Mouse (Mus musculus) E14TG2a.4 (cell line): ENCODE measurements around the gene Ddx58.

Experiments used
- H3K27me3 ChIP-seq: 2 replicates; pipeline ENCODE4 v1.6.1; 2014; ENCODE audit warnings: low read length, control low read depth; ENCODE audit not compliant: insufficient read depth
- H3K36me3 ChIP-seq: 2 replicates; pipeline ENCODE4 v1.6.1; 2014; ENCODE audit warnings: low read length, control low read depth; ENCODE audit not compliant: insufficient read depth
- H3K4me1 ChIP-seq: replicated peaks from 2 replicates; pipeline ENCODE4 v1.6.1; 2014; ENCODE audit warnings: low read depth, low read length, control low read depth
- H3K4me3 ChIP-seq: replicated peaks from 2 replicates; pipeline ENCODE4 v1.5.1; 2014; ENCODE audit warnings: mild to moderate bottlenecking, low read length
- H3K9me3 ChIP-seq: 2 replicates; pipeline ENCODE4 v1.6.1; 2014; ENCODE audit warnings: low read length, control low read depth
- CTCF ChIP-seq: conservative IDR thresholded peaks from 2 replicates; pipeline ENCODE4 v1.5.1; 2014; ENCODE audit warnings: low read length
- NANOG ChIP-seq: IDR thresholded peaks from 2 replicates; pipeline ENCODE4 v1.6.1; 2014; ENCODE audit warnings: borderline replicate concordance, low read length, mixed read lengths
- POU5F1 ChIP-seq: IDR thresholded peaks from 2 replicates; pipeline ENCODE4 v1.6.1; 2014; ENCODE audit warnings: low read length, borderline replicate concordance

Ddx58 gene

GRCm38 (mm10) chr4:40268204-40268813 is 28.7 kb upstream of the Ddx58 start:
- Histone ChIP-seq H3K4me3 (peak overlapping the region; percentile 98), H3K36me3 (peaks cover 64% of the 10 kb centered on the region), H3K9me3 (no peaks in the 10 kb centered on the region), H3K4me1 (peaks cover 67% of the 10 kb centered on the region), H3K27me3 (no peaks in the 10 kb centered on the region)
- TF ChIP-seq NANOG (no peak), CTCF (no peak), POU5F1 (no peak)

GRCm38 (mm10) chr4:40267681-40268080 is 28.1 kb upstream of the Ddx58 start:
- Histone ChIP-seq H3K36me3 (peaks cover 65% of the 10 kb centered on the region), H3K4me1 (peaks cover 66% of the 10 kb centered on the region), H3K9me3 (no peaks in the 10 kb centered on the region), H3K4me3 (peak overlapping the region; percentile 98), H3K27me3 (no peaks in the 10 kb centered on the region)
- TF ChIP-seq CTCF (no peak), NANOG (no peak), POU5F1 (no peak)

GRCm38 (mm10) chr4:40264321-40264720 is 24.7 kb upstream of the Ddx58 start:
- Histone ChIP-seq H3K36me3 (peaks cover 85% of the 10 kb centered on the region), H3K27me3 (no peaks in the 10 kb centered on the region), H3K4me1 (peaks cover 78% of the 10 kb centered on the region), H3K9me3 (no peaks in the 10 kb centered on the region), H3K4me3 (no peak overlapping the region)
- no peak for TF ChIP-seq POU5F1
- TF ChIP-seq NANOG: no peak
- no peak for TF ChIP-seq CTCF

- H3K36me3 ChIP-seq: peaks cover 17% of the 10 kb centered on the region
- no peaks in the 10 kb centered on the region for H3K27me3 ChIP-seq
- peaks cover 26% of the 10 kb centered on the region for H3K4me1 ChIP-seq
- no peaks in the 10 kb centered on the region for H3K9me3 ChIP-seq
- no peak for TF ChIP-seq NANOG
- no peak for TF ChIP-seq CTCF
- H3K4me3 ChIP-seq: no peak overlapping the region
Observed at GRCm38 (mm10) chr4:40254385-40255103, 14.9 kb upstream of the Ddx58 start.

DNA sequence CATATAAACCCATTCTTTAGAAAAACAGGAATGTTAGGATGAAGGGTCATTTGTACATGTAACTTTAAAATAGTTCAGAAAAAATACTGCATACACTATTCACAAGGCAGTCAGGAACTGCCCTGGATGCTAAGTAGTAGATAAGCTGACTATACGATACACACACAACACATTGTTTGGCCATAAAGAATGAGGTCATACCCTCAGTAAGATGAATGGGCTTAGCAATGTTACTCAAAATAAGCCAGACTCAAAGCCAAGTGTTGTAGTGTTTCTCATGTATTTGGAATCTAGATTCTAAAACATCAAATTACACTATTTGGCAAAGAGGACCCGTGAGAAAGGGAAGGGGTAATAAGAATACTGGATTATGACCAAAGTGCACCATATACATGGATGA is 14.1 kb upstream of the Ddx58 start:
- Histone ChIP-seq H3K4me1 (peaks cover 19% of the 10 kb centered on the region), H3K27me3 (no peaks in the 10 kb centered on the region), H3K9me3 (no peaks in the 10 kb centered on the region), H3K4me3 (no peak overlapping the region), H3K36me3 (peaks cover 9% of the 10 kb centered on the region)
- TF ChIP-seq NANOG (no peak), CTCF (no peak), POU5F1 (no peak)

DNA sequence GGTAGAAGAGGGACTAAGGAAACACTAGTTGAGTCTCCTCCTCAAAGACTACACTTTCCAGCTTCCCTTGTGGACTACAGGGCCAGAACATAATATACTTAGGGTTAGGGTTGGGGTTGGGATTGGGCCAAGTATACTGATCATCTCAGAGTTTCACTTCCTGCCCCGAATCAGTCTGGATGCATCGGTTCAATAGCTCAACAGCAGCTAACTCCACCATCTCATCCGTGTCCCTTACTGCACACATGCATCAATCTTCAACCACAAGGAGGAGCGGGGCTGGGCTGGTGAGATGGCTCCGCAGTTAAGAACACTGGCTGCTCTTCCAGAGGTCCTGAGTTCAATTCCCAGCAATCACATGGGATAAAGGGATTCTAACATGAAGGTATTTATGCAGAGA is 11.4 kb upstream of the Ddx58 start:
- H3K4me1 ChIP-seq: peaks cover 11% of the 10 kb centered on the region

DNA sequence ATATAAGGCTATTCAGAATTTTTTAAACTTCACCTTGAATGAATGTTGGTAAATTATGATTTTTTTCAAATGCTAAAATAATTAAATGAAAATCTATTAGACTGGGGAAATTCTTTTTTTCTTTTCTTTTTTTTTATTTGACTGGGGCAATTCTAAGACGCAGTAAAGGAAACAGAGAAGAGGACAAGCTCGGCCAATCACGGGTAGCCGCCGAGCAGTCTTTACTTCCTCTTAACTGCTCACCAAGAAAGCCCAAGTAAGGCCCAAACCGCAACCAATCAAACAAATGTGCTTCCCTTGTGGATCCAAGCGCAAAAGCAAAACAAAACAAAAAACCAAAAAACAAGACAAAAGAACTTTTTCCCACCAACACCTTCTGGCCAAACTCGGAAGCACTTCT is 4.4 kb upstream of the Ddx58 start:
- H3K36me3 ChIP-seq: no peaks in the 10 kb centered on the region
- no peaks in the 10 kb centered on the region; the same call in 1 of the 2 replicates for H3K27me3 ChIP-seq
- H3K9me3 ChIP-seq: no peaks in the 10 kb centered on the region
- H3K4me1 ChIP-seq: peaks cover 35% of the 10 kb centered on the region
- H3K4me3 ChIP-seq: no peak overlapping the region
- TF ChIP-seq NANOG (no peak), POU5F1 (no peak), CTCF (no peak)

More for the DNA sequence above, 11.4 kb upstream of the Ddx58 start:
- TF ChIP-seq CTCF (no peak), NANOG (no peak), POU5F1 (no peak)
- Histone ChIP-seq H3K27me3 (no peaks in the 10 kb centered on the region; the same call in 1 of the 2 replicates), H3K9me3 (no peaks in the 10 kb centered on the region), H3K4me3 (no peak overlapping the region), H3K36me3 (0 out of 2 replicates have a peak, but pooled peaks cover 3% of the 10 kb centered on the region)

DNA sequence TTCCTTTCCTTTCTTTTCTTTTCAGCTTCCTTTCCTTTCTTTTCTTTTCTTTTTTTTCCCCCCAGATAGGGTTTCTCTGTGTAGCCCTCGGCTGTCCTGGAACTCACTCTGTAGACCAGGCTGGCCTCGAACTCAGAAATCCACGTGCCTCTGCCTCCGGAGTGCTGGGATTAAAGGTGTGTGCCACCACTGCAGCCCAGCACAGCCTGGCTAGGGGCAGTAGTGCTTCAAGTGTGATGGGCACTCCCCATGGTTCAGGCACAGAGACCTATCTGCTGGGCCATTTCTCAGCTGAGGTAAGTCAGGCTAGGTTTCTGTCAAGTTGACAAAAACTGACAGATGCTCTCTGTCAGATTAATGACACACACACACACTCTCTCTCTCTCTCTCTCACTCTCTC is 3.4 kb upstream of the Ddx58 start:
- no peak for TF ChIP-seq CTCF
- no peak for TF ChIP-seq NANOG
- TF ChIP-seq POU5F1: no peak
- Histone ChIP-seq H3K4me3 (no peak overlapping the region), H3K27me3 (no peaks in the 10 kb centered on the region; the same call in 1 of the 2 replicates), H3K9me3 (no peaks in the 10 kb centered on the region), H3K4me1 (peaks cover 44% of the 10 kb centered on the region), H3K36me3 (no peaks in the 10 kb centered on the region)
